Mouse (Mus musculus): Measurements from ENCODE around the gene Il10ra.

DNA sequence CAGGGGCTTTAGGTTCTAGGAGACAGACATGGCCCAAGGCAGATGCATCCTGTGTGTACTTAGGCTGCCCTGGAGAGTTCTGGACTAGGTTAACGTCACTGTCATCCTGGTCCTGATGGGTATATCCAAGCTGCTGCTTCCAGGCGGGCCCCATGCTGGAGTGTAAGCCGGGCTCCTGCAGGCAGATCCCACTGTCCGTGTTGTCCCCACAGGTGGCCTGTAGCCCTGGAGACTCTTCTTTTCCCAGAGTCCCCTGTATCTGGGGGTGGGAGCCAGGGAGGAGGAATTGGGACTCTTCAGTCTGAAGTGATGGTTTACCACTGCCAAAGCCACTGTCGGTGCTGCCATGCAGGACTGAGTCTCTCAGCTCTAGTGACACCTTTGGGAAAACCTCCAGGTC, 13.0 kb downstream of the Il10ra start:
- no peak for TF ChIP-seq POLR2A (IDR thresholded peaks at IDR 0.05; ENCODE audit: extremely low read depth, insufficient read depth, low read length)
- no peak for TF ChIP-seq CTCF (IDR thresholded peaks at IDR 0.05; ENCODE audit: extremely low read depth, insufficient read depth, low read length)
